Mouse (Mus musculus): Measurements from ENCODE around the gene Rfx7. TPM values are rescaled to one million over a fixed set of nuclear protein-coding genes. Genes with fewer than 3 reads are reported as not detected.

Gene Rfx7
- polyA plus RNA-seq, 1 experiment from 2014 or later, result 24.1 TPM

GRCm38 (mm10) chr9:72512229-72512981, 19.6 kb upstream of the Rfx7 start:
- H3K4me1 ChIP-seq (replicated peaks; ENCODE audit: control insufficient read depth, insufficient read depth, low read length), result no peaks in the 10 kb centered on the region
- H3K27me3 ChIP-seq (ENCODE audit: control insufficient read depth, insufficient read depth, low read length), result no peaks in the 10 kb centered on the region
- no peak overlapping the region for H3K9ac ChIP-seq
- H3K9me3 ChIP-seq (ENCODE audit: control insufficient read depth, low read length), result no peaks in the 10 kb centered on the region
- WGBS, result 38% methylated on average over 11 of the region's 11 CpGs
- H3K27ac ChIP-seq, result no peak overlapping the region
- ATAC-seq (ENCODE audit: low FRiP score), result no peak
- H3K4me3 ChIP-seq (replicated peaks; ENCODE audit: low read length), result no peak overlapping the region
- DNase-seq (ENCODE audit: low spot score), result peak; percentile 29
- H3K4me2 ChIP-seq (replicated peaks), result no peak overlapping the region
- no peaks in the 10 kb centered on the region for H3K36me3 ChIP-seq (replicated peaks; ENCODE audit: control insufficient read depth, insufficient read depth)

GRCm38 (mm10) chr9:72515366-72515765, 16.7 kb upstream of the Rfx7 start:
- no peak overlapping the region for H3K9ac ChIP-seq
- no peak for ATAC-seq (ENCODE audit: low FRiP score)
- H3K27me3 ChIP-seq (ENCODE audit: control insufficient read depth, insufficient read depth, low read length), result no peaks in the 10 kb centered on the region

DNA sequence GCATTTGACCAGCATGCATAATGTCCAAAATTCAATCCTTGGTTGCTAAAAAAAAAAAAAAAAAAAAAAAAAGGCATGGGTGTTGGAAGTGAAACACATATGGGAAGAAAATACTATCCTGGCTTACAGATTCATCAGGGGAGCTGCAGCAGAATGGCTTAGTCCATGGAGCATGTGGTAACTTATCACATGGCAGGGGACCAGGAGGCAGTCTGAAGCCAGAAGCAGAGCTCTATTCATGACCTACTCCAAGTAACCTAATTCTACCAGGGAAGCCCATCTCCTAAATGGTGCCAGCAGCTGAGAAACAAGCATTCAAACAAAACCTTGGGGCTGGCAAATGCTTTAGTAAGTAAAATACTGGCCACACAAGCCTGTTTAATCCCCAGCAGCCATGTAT, 12.8 kb upstream of the Rfx7 start:
- no peak for DNase-seq (ENCODE audit: low spot score)
- H3K9me3 ChIP-seq (ENCODE audit: control insufficient read depth, low read length), result no peaks in the 10 kb centered on the region
- H3K9ac ChIP-seq, result no peak overlapping the region
- no peak overlapping the region for H3K4me3 ChIP-seq (replicated peaks; ENCODE audit: low read length)
- ATAC-seq (ENCODE audit: low FRiP score), result no peak
- H3K36me3 ChIP-seq (replicated peaks; ENCODE audit: control insufficient read depth, insufficient read depth), result no peaks in the 10 kb centered on the region
- no peak overlapping the region for H3K4me2 ChIP-seq (replicated peaks)
- no peaks in the 10 kb centered on the region for H3K27me3 ChIP-seq (ENCODE audit: control insufficient read depth, insufficient read depth, low read length)
- H3K4me1 ChIP-seq (replicated peaks; ENCODE audit: control insufficient read depth, insufficient read depth, low read length), result no peaks in the 10 kb centered on the region
- no peak overlapping the region for H3K27ac ChIP-seq

More at GRCm38 (mm10) chr9:72515366-72515765, 16.7 kb upstream of the Rfx7 start:
- no peak overlapping the region for H3K4me3 ChIP-seq (replicated peaks; ENCODE audit: low read length)
- DNase-seq (ENCODE audit: low spot score), result no peak
- no peaks in the 10 kb centered on the region for H3K4me1 ChIP-seq (replicated peaks; ENCODE audit: control insufficient read depth, insufficient read depth, low read length)
- H3K9me3 ChIP-seq (ENCODE audit: control insufficient read depth, low read length), result no peaks in the 10 kb centered on the region
- H3K4me2 ChIP-seq (replicated peaks), result no peak overlapping the region
- H3K27ac ChIP-seq, result no peak overlapping the region
- H3K36me3 ChIP-seq (replicated peaks; ENCODE audit: control insufficient read depth, insufficient read depth), result no peaks in the 10 kb centered on the region

GRCm38 (mm10) chr9:72520849-72521248, 11.2 kb upstream of the Rfx7 start:
- Histone ChIP-seq H3K4me3 (replicated peaks; ENCODE audit: low read length) (no peak overlapping the region), H3K27ac (no peak overlapping the region), H3K27me3 (ENCODE audit: control insufficient read depth, insufficient read depth, low read length) (no peaks in the 10 kb centered on the region), H3K9me3 (ENCODE audit: control insufficient read depth, low read length) (no peaks in the 10 kb centered on the region), H3K36me3 (replicated peaks; ENCODE audit: control insufficient read depth, insufficient read depth) (no peaks in the 10 kb centered on the region), H3K4me2 (replicated peaks) (no peak overlapping the region), H3K4me1 (replicated peaks; ENCODE audit: control insufficient read depth, insufficient read depth, low read length) (no peaks in the 10 kb centered on the region), H3K9ac (no peak overlapping the region)
- DNase-seq (ENCODE audit: low spot score) (no peak), ATAC-seq (ENCODE audit: low FRiP score) (no peak)

GRCm38 (mm10) chr9:72526091-72526490, 5.9 kb upstream of the Rfx7 start:
- Histone ChIP-seq H3K27ac (no peak overlapping the region), H3K4me1 (replicated peaks; ENCODE audit: control insufficient read depth, insufficient read depth, low read length) (peaks cover 8% of the 10 kb centered on the region), H3K36me3 (replicated peaks; ENCODE audit: control insufficient read depth, insufficient read depth) (no peaks in the 10 kb centered on the region), H3K27me3 (ENCODE audit: control insufficient read depth, insufficient read depth, low read length) (no peaks in the 10 kb centered on the region), H3K9me3 (ENCODE audit: control insufficient read depth, low read length) (no peaks in the 10 kb centered on the region), H3K9ac (no peak overlapping the region), H3K4me2 (replicated peaks) (no peak overlapping the region), H3K4me3 (replicated peaks; ENCODE audit: low read length) (no peak overlapping the region)
- ATAC-seq (ENCODE audit: low FRiP score) (no peak), DNase-seq (ENCODE audit: low spot score) (no peak)
- WGBS, result 71% methylated on average over 1 of the region's 1 CpGs

DNA sequence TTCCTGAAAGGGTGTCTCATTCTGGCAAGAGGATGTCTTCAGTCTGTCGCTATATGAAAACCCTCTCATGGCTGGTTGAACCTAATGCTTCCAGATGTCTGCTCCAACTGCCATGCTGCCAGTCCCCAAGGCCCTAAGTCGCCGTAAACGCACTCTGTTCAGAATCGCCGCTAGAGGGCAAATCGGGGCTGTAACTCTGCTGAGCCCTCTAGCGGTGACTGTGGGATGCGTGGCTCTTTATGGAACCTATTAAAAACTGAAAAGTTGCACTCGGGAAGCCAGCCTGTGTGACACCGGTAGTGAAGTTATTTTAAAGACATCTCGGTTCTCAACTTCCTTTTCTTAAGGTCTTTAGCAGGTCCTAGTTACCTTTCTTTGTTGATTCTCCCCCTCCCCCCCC, 1.8 kb upstream of the Rfx7 start:
- Histone ChIP-seq H3K9me3 (ENCODE audit: control insufficient read depth, low read length) (no peaks in the 10 kb centered on the region), H3K27ac (no peak overlapping the region; the same call in 1 of the 2 replicates), H3K4me3 (replicated peaks; ENCODE audit: low read length) (peak overlapping the region; percentile 95; the same call in 1 of the 2 replicates), H3K4me2 (replicated peaks) (peak overlapping the region; percentile 63), H3K27me3 (ENCODE audit: control insufficient read depth, insufficient read depth, low read length) (no peaks in the 10 kb centered on the region), H3K9ac (no peak overlapping the region), H3K36me3 (replicated peaks; ENCODE audit: control insufficient read depth, insufficient read depth) (no peaks in the 10 kb centered on the region), H3K4me1 (replicated peaks; ENCODE audit: control insufficient read depth, insufficient read depth, low read length) (peaks cover 20% of the 10 kb centered on the region)
- ATAC-seq (ENCODE audit: low FRiP score) (no peak), DNase-seq (ENCODE audit: low spot score) (peak; percentile 94)
- WGBS, result under 1% methylated on average over 12 of the region's 12 CpGs

DNA sequence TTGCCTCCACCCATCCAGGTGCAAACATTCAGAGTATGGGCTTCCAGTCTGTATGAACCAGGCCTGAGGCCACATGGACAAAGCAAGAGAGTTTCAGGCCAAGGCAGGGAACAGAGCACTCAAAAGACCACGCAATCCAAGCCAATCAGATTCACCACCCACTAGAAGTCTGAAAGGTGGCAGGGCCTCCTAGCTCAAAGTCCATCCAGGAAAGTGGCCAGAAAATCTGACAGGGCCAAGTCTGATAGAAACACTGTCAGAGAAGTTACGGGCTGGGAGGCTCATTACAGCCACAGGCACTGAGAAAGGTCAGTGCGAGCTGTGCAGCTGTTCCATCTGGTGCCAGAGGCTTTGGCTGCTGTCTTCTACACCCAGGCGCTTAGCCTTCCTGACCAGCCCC, 1.2 kb upstream of the Rfx7 start:
- Histone ChIP-seq H3K27ac (peak overlapping the region; percentile 100), H3K36me3 (replicated peaks; ENCODE audit: control insufficient read depth, insufficient read depth) (no peaks in the 10 kb centered on the region), H3K4me1 (replicated peaks; ENCODE audit: control insufficient read depth, insufficient read depth, low read length) (peaks cover 20% of the 10 kb centered on the region), H3K27me3 (ENCODE audit: control insufficient read depth, insufficient read depth, low read length) (no peaks in the 10 kb centered on the region), H3K9ac (peak overlapping the region; percentile 56), H3K9me3 (ENCODE audit: control insufficient read depth, low read length) (no peaks in the 10 kb centered on the region), H3K4me3 (replicated peaks; ENCODE audit: low read length) (peak overlapping the region; percentile 95), H3K4me2 (replicated peaks) (peak overlapping the region; percentile 63)
- peak; percentile 4; the same call in 1 of the 2 replicates for ATAC-seq (ENCODE audit: low FRiP score)
- 32% methylated on average over 4 of the region's 4 CpGs for WGBS
- peak; percentile 31 for DNase-seq (ENCODE audit: low spot score)

DNA sequence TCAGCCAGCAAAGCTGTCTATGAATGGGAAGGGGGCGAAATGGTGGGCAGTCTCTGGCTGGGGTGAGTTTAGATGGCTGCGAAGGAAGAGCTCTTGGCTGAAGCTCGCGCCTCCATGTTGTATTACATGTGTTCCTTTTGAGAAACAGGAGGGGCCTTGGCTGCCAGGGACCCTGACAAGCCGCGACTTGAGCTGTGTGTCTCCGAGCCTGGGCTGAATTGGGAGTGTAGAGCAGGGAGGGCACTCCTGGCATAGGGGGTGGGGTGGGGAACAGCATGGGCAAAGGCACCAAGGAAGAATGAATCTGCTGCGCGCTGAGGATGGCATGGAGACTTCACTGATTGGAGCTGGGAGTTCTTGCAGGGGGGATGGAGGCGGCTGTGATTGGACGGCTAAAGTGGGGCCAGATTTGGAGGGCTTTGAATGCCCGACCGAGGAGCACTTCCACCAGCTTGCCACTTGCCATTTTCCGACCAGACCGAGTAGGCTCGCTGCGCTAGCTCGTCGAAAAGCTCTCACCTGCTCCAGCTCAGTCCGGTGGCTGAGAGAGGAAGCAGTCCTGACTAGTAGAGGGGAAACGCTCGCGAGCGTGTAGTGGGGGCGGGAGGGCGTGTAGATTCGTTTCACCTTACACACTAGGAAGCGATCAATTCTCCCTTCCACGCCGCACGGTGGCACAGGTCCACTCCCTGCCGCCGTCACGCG, 597 bp upstream of the Rfx7 start:
- peak; percentile 86 for DNase-seq (ENCODE audit: low spot score)
- peak overlapping the region; percentile 63 for H3K4me2 ChIP-seq (replicated peaks)
- under 1% methylated on average over 31 of the region's 35 CpGs for WGBS

GRCm38 (mm10) chr9:72532381-72533088, 495 bp downstream of the Rfx7 start:
- peak; percentile 68 for ATAC-seq (ENCODE audit: low FRiP score)
- H3K4me3 ChIP-seq (replicated peaks; ENCODE audit: low read length), result peak overlapping the region; percentile 95
- peak overlapping the region; percentile 98 for H3K9ac ChIP-seq
- peak overlapping the region; percentile 100 for H3K27ac ChIP-seq
- H3K9me3 ChIP-seq (ENCODE audit: control insufficient read depth, low read length), result no peaks in the 10 kb centered on the region
- H3K36me3 ChIP-seq (replicated peaks; ENCODE audit: control insufficient read depth, insufficient read depth), result no peaks in the 10 kb centered on the region
- 1% methylated on average over 40 of the region's 55 CpGs for WGBS
- peaks cover 20% of the 10 kb centered on the region for H3K4me1 ChIP-seq (replicated peaks; ENCODE audit: control insufficient read depth, insufficient read depth, low read length)
- no peaks in the 10 kb centered on the region for H3K27me3 ChIP-seq (ENCODE audit: control insufficient read depth, insufficient read depth, low read length)
- DNase-seq (ENCODE audit: low spot score), result peak; percentile 72
- H3K4me2 ChIP-seq (replicated peaks), result peak overlapping the region; percentile 63

More for the DNA sequence above, 597 bp upstream of the Rfx7 start:
- H3K4me1 ChIP-seq (replicated peaks; ENCODE audit: control insufficient read depth, insufficient read depth, low read length), result peaks cover 20% of the 10 kb centered on the region
- H3K9ac ChIP-seq, result peak overlapping the region; percentile 98
- no peaks in the 10 kb centered on the region for H3K27me3 ChIP-seq (ENCODE audit: control insufficient read depth, insufficient read depth, low read length)
- H3K4me3 ChIP-seq (replicated peaks; ENCODE audit: low read length), result peak overlapping the region; percentile 95
- peak; percentile 92 for ATAC-seq (ENCODE audit: low FRiP score)
- peak overlapping the region; percentile 100 for H3K27ac ChIP-seq
- no peaks in the 10 kb centered on the region for H3K36me3 ChIP-seq (replicated peaks; ENCODE audit: control insufficient read depth, insufficient read depth)
- H3K9me3 ChIP-seq (ENCODE audit: control insufficient read depth, low read length), result no peaks in the 10 kb centered on the region

Data from hindbrain, embryonic 14.5 days (tissue).